Comparison of ENCODE assay signal across 9 mouse cellular contexts in genomic region chr16:11068666-11069065, GRCm38 (mm10). TPM values are rescaled to one million over a fixed set of nuclear protein-coding genes. Genes with fewer than 3 reads are reported as not detected.
DNase-seq lines count a peak whose midpoint lies in the region; ATAC-seq and TF ChIP-seq lines count a peak whose summit lies in the region.
"Had no signal": no experiment of that assay in that cellular context is flagged by ENCODE, and none has a peak within 500 bp of the region (broad histone marks: within the 10 kb centered on the region; RNA-seq: fewer than 3 reads in every experiment).

No protein-coding gene starts in this region.

- peak overlapping the region; percentile 71 for H3K27ac ChIP-seq in heart, adult 2 months
- peak overlapping the region; percentile 62 for H3K27ac ChIP-seq in lung, embryonic 16.5 days (ENCODE audit: low read length)
- H3K27ac ChIP-seq in hindbrain, embryonic 16.5 days (ENCODE audit: low read depth, low read length), result no peak overlapping the region
- H3K27ac ChIP-seq in neural tube, embryonic 15.5 days (replicated peaks), result no peak overlapping the region
- no peak overlapping the region for H3K27ac ChIP-seq in liver, postnatal 0 days (ENCODE audit: low read depth)
- H3K27ac ChIP-seq: liver, embryonic 13.5 days had no signal

- no peak for DNase-seq in heart, adult 2 months
- no peak for DNase-seq in heart, postnatal 14 days
- no peak for DNase-seq in lung, postnatal 36 days
- DNase-seq in urinary bladder, adult 2 months (ENCODE audit: low spot score), result no peak
- DNase-seq in liver, postnatal 0 days, result no peak
- DNase-seq: liver, embryonic 13.5 days had no signal

- no peak overlapping the region for H3K9ac ChIP-seq in heart, adult 2 months (ENCODE audit: low read depth, low read length)
- no peak overlapping the region for H3K9ac ChIP-seq in lung, embryonic 16.5 days (ENCODE audit: low read length)
- no peak overlapping the region for H3K9ac ChIP-seq in hindbrain, embryonic 16.5 days (ENCODE audit: low read depth, low read length)
- no peak overlapping the region for H3K9ac ChIP-seq in neural tube, embryonic 15.5 days (replicated peaks)
- no peak overlapping the region for H3K9ac ChIP-seq in liver, postnatal 0 days (replicated peaks)
- H3K9ac ChIP-seq: liver, embryonic 13.5 days had no signal

- TF ChIP-seq CTCF in heart, adult 2 months (IDR thresholded peaks at IDR 0.05), result no peak
- no peak for TF ChIP-seq CTCF in liver, postnatal 0 days (IDR thresholded peaks at IDR 0.05; ENCODE audit: low read depth)

- intact Hi-C loops in heart, adult 2 months (cut with DNase I), result loop anchor here (2.0 kb wide), 1 partner anchor 24 kb away; no protein-coding TSS in a partner anchor
- intact Hi-C loops in heart, postnatal 14 days (cut with DNase I), result loop anchor here (2.0 kb wide), 1 partner anchor 32 kb away; no protein-coding TSS in a partner anchor

- H3K27me3 ChIP-seq in heart, adult 2 months (ENCODE audit: control insufficient read depth, insufficient read depth, low read length), result no peaks in the 10 kb centered on the region
- no peaks in the 10 kb centered on the region for H3K27me3 ChIP-seq in lung, embryonic 16.5 days (ENCODE audit: control insufficient read depth, insufficient read depth, low read depth, low read length)
- H3K27me3 ChIP-seq in hindbrain, embryonic 16.5 days (replicated peaks; ENCODE audit: control insufficient read depth, insufficient read depth, low read length), result no peaks in the 10 kb centered on the region
- H3K27me3 ChIP-seq in neural tube, embryonic 15.5 days (replicated peaks), result no peaks in the 10 kb centered on the region
- peaks cover 24% of the 10 kb centered on the region for H3K27me3 ChIP-seq in liver, postnatal 0 days (ENCODE audit: insufficient read depth, low read length)

- no peak overlapping the region for H3K4me3 ChIP-seq in heart, adult 2 months
- no peak overlapping the region for H3K4me3 ChIP-seq in lung, embryonic 16.5 days (ENCODE audit: low read length)
- no peak overlapping the region for H3K4me3 ChIP-seq in hindbrain, embryonic 16.5 days (ENCODE audit: low read length)
- H3K4me3 ChIP-seq in neural tube, embryonic 15.5 days (replicated peaks), result peak overlapping the region; percentile 63; the same call in 1 of the 2 replicates
- no peak overlapping the region for H3K4me3 ChIP-seq in liver, postnatal 0 days (ENCODE audit: low read depth, low read length)
- H3K4me3 ChIP-seq: liver, embryonic 13.5 days had no signal

- no peak for ATAC-seq in lung, embryonic 16.5 days (ENCODE audit: low read depth)
- ATAC-seq in hindbrain, embryonic 16.5 days, result no peak
- ATAC-seq in neural tube, embryonic 15.5 days (ENCODE audit: low FRiP score), result no peak
- no peak for ATAC-seq in liver, postnatal 0 days

- no peak for TF ChIP-seq EP300 in heart, adult 2 months (IDR thresholded peaks at IDR 0.05; ENCODE audit: insufficient read depth, low read depth, low read length)
- no peak for TF ChIP-seq EP300 in liver, postnatal 0 days (IDR thresholded peaks at IDR 0.05; ENCODE audit: low read depth)

- H3K36me3 ChIP-seq in heart, adult 2 months (ENCODE audit: control insufficient read depth, insufficient read depth, low read length), result no peaks in the 10 kb centered on the region; the same call in 1 of the 2 replicates
- peaks cover 7% of the 10 kb centered on the region for H3K36me3 ChIP-seq in lung, embryonic 16.5 days (ENCODE audit: control insufficient read depth, insufficient read depth, low read length)
- peaks cover 6% of the 10 kb centered on the region; the same call in 1 of the 2 replicates for H3K36me3 ChIP-seq in hindbrain, embryonic 16.5 days (ENCODE audit: control insufficient read depth, insufficient read depth, low read length)
- H3K36me3 ChIP-seq in neural tube, embryonic 15.5 days, result peaks cover 25% of the 10 kb centered on the region
- H3K36me3 ChIP-seq in liver, postnatal 0 days (replicated peaks; ENCODE audit: insufficient read depth, low read length), result peaks cover 7% of the 10 kb centered on the region; the same call in 1 of the 2 replicates

- no peaks in the 10 kb centered on the region for H3K9me3 ChIP-seq in lung, embryonic 16.5 days (ENCODE audit: control insufficient read depth, low read length)
- H3K9me3 ChIP-seq in hindbrain, embryonic 16.5 days (ENCODE audit: control insufficient read depth, low read length), result no peaks in the 10 kb centered on the region
- H3K9me3 ChIP-seq in neural tube, embryonic 15.5 days (replicated peaks), result no peaks in the 10 kb centered on the region
- no peaks in the 10 kb centered on the region for H3K9me3 ChIP-seq in liver, postnatal 0 days (ENCODE audit: low read length)
- H3K9me3 ChIP-seq: liver, embryonic 13.5 days had no signal

- H3K4me1 ChIP-seq in heart, adult 2 months (ENCODE audit: control insufficient read depth, insufficient read depth, low read length), result peaks cover 30% of the 10 kb centered on the region
- peaks cover 38% of the 10 kb centered on the region for H3K4me1 ChIP-seq in lung, embryonic 16.5 days (replicated peaks; ENCODE audit: control insufficient read depth, insufficient read depth, low read length)
- peaks cover 64% of the 10 kb centered on the region for H3K4me1 ChIP-seq in hindbrain, embryonic 16.5 days (ENCODE audit: control insufficient read depth, insufficient read depth, low read depth, low read length)
- H3K4me1 ChIP-seq in neural tube, embryonic 15.5 days, result peaks cover 81% of the 10 kb centered on the region
- peaks cover 33% of the 10 kb centered on the region for H3K4me1 ChIP-seq in liver, postnatal 0 days (ENCODE audit: insufficient read depth)

- WGBS in heart, adult 2 months, result 89% methylated on average over 3 of the region's 3 CpGs
- WGBS in lung, embryonic 16.5 days, result 84% methylated on average over 3 of the region's 3 CpGs
- 97% methylated on average over 3 of the region's 3 CpGs for WGBS in hindbrain, embryonic 16.5 days
- WGBS in neural tube, embryonic 15.5 days, result 90% methylated on average over 3 of the region's 3 CpGs
- 72% methylated on average over 3 of the region's 3 CpGs for WGBS in liver, postnatal 0 days (ENCODE audit: insufficient replicate concordance)

- no peak for TF ChIP-seq POLR2A in heart, adult 2 months (IDR thresholded peaks at IDR 0.05; ENCODE audit: insufficient read depth, low read depth, low read length)

- H3K4me2 ChIP-seq in lung, embryonic 16.5 days (ENCODE audit: low read depth, low read length), result no peak overlapping the region
- peak overlapping the region; percentile 82 for H3K4me2 ChIP-seq in hindbrain, embryonic 16.5 days (ENCODE audit: low read length)
- H3K4me2 ChIP-seq in neural tube, embryonic 15.5 days, result peak overlapping the region; percentile 70
- H3K4me2 ChIP-seq in liver, postnatal 0 days (ENCODE audit: low read depth, low read length), result no peak overlapping the region

- H3K79me2 ChIP-seq in heart, adult 2 months (replicated peaks; ENCODE audit: control insufficient read depth, insufficient read depth, low read length), result 0 out of 2 replicates have a peak, but pooled peaks cover 2% of the 10 kb centered on the region

RNA-seq across cellular contexts. Expression of gene Litaf, which starts 2.7 kb away (rescaled TPM):
- total RNA-seq in heart, adult 2 months (2021), result 10 to 100 TPM; 19.6 to 25.0 TPM
- polyA plus RNA-seq in heart, adult 2 months (2012; rRNA removed), result 38.1 and 47.3 TPM in 2 replicates
- total RNA-seq in heart, postnatal 14 days (2021), result 10 to 100 TPM; 29.5 to 30.6 TPM
- polyA plus RNA-seq in lung, embryonic 16.5 days (2015; fragmentation: Nextera tagmentation; extraction: Ambion mirVana), result 110 and 111 TPM in 2 replicates
- polyA plus RNA-seq in hindbrain, embryonic 16.5 days (2015; fragmentation: Nextera tagmentation; extraction: Ambion mirVana), result 28.9 and 31.6 TPM in 2 replicates
- 26.1 and 39.5 TPM in 2 replicates for polyA plus RNA-seq in neural tube, embryonic 15.5 days (2015; fragmentation: Nextera tagmentation; extraction: Ambion mirVana)
- polyA plus RNA-seq in urinary bladder, adult 2 months (2012; rRNA removed), result 47.8 and 57.6 TPM in 2 replicates
- polyA plus RNA-seq in liver, postnatal 0 days (2015; fragmentation: Nextera tagmentation; extraction: Ambion mirVana), result 77.3 and 79.2 TPM in 2 replicates

RNA-seq across cellular contexts. Expression of gene Snn, which starts 7.9 kb away (rescaled TPM):
- 10 to 100 TPM; 22.6 to 32.3 TPM for total RNA-seq in heart, adult 2 months (2021)
- 23.9 and 32.2 TPM in 2 replicates for polyA plus RNA-seq in heart, adult 2 months (2012; rRNA removed)
- total RNA-seq in heart, postnatal 14 days (2021), result 10 to 100 TPM; 33.5 to 37.4 TPM
- polyA plus RNA-seq in lung, embryonic 16.5 days (2015; fragmentation: Nextera tagmentation; extraction: Ambion mirVana), result 42.9 and 46.1 TPM in 2 replicates
- 134 and 150 TPM in 2 replicates for polyA plus RNA-seq in hindbrain, embryonic 16.5 days (2015; fragmentation: Nextera tagmentation; extraction: Ambion mirVana)
- polyA plus RNA-seq in neural tube, embryonic 15.5 days (2015; fragmentation: Nextera tagmentation; extraction: Ambion mirVana), result 104 and 107 TPM in 2 replicates
- polyA plus RNA-seq in urinary bladder, adult 2 months (2012; rRNA removed), result 17.6 and 22.5 TPM in 2 replicates
- polyA plus RNA-seq in liver, postnatal 0 days (2015; fragmentation: Nextera tagmentation; extraction: Ambion mirVana), result 4.8 and 5.0 TPM in 2 replicates

Comparison
In these comparisons a context has a peak if more than half of its experiments do, and no peak if none do; other contexts are left out.
1. H3K27ac ChIP-seq: peak in heart, adult 2 months (single experiment) and lung, embryonic 16.5 days (single experiment); none in hindbrain, embryonic 16.5 days (single experiment), neural tube, embryonic 15.5 days (single experiment) and liver, postnatal 0 days (single experiment).
2. H3K4me2 ChIP-seq: peak in hindbrain, embryonic 16.5 days (single experiment) and neural tube, embryonic 15.5 days (single experiment); none in lung, embryonic 16.5 days (single experiment) and liver, postnatal 0 days (single experiment).